Mouse (Mus musculus): ENCODE results near the gene Gm42791. TPM values are rescaled to one million over a fixed set of nuclear protein-coding genes. Genes with fewer than 3 reads are reported as not detected.

Gene Gm42791
- polyA plus RNA-seq, 1 experiment from 2014 or later = 1.9 TPM

GRCm38 (mm10) chr5:148942305-148942704, 52.6 kb downstream of the Gm42791 start:
- Histone ChIP-seq H3K9me3 (ENCODE audit: control insufficient read depth, low read length) (no peaks in the 10 kb centered on the region), H3K4me2 (ENCODE audit: low read depth, severe bottlenecking) (no peak overlapping the region), H3K4me1 (ENCODE audit: control insufficient read depth, insufficient read depth, low read length) (peaks cover 10% of the 10 kb centered on the region; the same call in 1 of the 2 replicates), H3K27me3 (ENCODE audit: control insufficient read depth, insufficient read depth, low read length) (no peaks in the 10 kb centered on the region), H3K36me3 (ENCODE audit: control insufficient read depth, insufficient read depth, low read length) (no peaks in the 10 kb centered on the region), H3K27ac (replicated peaks; ENCODE audit: low read depth, low read length) (no peak overlapping the region), H3K9ac (ENCODE audit: low read length) (no peak overlapping the region), H3K4me3 (ENCODE audit: low read depth, low read length) (no peak overlapping the region)
- ATAC-seq (ENCODE audit: insufficient number of reproducible peaks, low FRiP score, low TSS enrichment, low read depth) (no peak), DNase-seq (ENCODE audit: low spot score) (no peak)
- 92% methylated on average over 6 of the region's 6 CpGs for WGBS

- Histone ChIP-seq H3K27me3 (ENCODE audit: control insufficient read depth, insufficient read depth, low read length) (no peaks in the 10 kb centered on the region), H3K36me3 (ENCODE audit: control insufficient read depth, insufficient read depth, low read length) (no peaks in the 10 kb centered on the region), H3K9ac (ENCODE audit: low read length) (no peak overlapping the region), H3K4me1 (ENCODE audit: control insufficient read depth, insufficient read depth, low read length) (peaks cover 10% of the 10 kb centered on the region; the same call in 1 of the 2 replicates), H3K27ac (replicated peaks; ENCODE audit: low read depth, low read length) (no peak overlapping the region), H3K4me2 (ENCODE audit: low read depth, severe bottlenecking) (no peak overlapping the region), H3K4me3 (ENCODE audit: low read depth, low read length) (no peak overlapping the region), H3K9me3 (ENCODE audit: control insufficient read depth, low read length) (no peaks in the 10 kb centered on the region)
- no peak for ATAC-seq (ENCODE audit: insufficient number of reproducible peaks, low FRiP score, low TSS enrichment, low read depth)
- no peak for DNase-seq (ENCODE audit: low spot score)
- WGBS = 88% methylated on average over 10 of the region's 10 CpGs
Observed at GRCm38 (mm10) chr5:148941867-148942266, 53.1 kb downstream of the Gm42791 start.

DNA sequence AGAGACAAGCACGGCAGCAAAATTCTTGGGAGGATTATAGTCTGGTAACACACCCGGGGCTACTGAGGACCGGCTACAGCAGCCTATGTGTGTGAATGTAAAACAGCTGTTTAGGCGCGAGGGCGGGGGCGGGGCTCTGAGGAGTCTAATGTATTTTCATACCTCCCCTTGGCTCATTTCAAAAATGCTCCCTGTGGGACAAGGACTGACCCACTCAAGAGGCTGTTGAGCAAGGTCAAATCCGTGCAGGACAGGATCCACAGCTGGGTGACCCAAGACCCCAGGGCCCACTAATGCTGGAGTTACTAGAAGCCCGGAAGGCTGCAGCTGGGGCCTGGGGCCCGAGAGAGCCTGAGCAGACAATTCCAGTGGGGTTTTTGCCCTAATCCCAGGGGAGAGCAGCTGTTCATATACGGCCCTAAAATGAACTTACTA, 55.0 kb downstream of the Gm42791 start:
- H3K4me2 ChIP-seq (ENCODE audit: low read depth, severe bottlenecking) = no peak overlapping the region
- peak; percentile 51 for DNase-seq (ENCODE audit: low spot score)
- H3K36me3 ChIP-seq (ENCODE audit: control insufficient read depth, insufficient read depth, low read length) = no peaks in the 10 kb centered on the region
- H3K9ac ChIP-seq (ENCODE audit: low read length) = no peak overlapping the region
- no peak for ATAC-seq (ENCODE audit: insufficient number of reproducible peaks, low FRiP score, low TSS enrichment, low read depth)
- WGBS = 56% methylated on average over 11 of the region's 11 CpGs
- H3K4me1 ChIP-seq (ENCODE audit: control insufficient read depth, insufficient read depth, low read length) = peaks cover 17% of the 10 kb centered on the region
- no peak overlapping the region for H3K4me3 ChIP-seq (ENCODE audit: low read depth, low read length)
- peak overlapping the region; percentile 5; the same call in 1 of the 2 replicates for H3K27ac ChIP-seq (replicated peaks; ENCODE audit: low read depth, low read length)
- H3K9me3 ChIP-seq (ENCODE audit: control insufficient read depth, low read length) = no peaks in the 10 kb centered on the region; the same call in 1 of the 2 replicates
- no peaks in the 10 kb centered on the region for H3K27me3 ChIP-seq (ENCODE audit: control insufficient read depth, insufficient read depth, low read length)

GRCm38 (mm10) chr5:148936516-148936951, 58.4 kb downstream of the Gm42791 start:
- Histone ChIP-seq H3K4me2 (ENCODE audit: low read depth, severe bottlenecking) (no peak overlapping the region), H3K9ac (ENCODE audit: low read length) (no peak overlapping the region), H3K27me3 (ENCODE audit: control insufficient read depth, insufficient read depth, low read length) (no peaks in the 10 kb centered on the region), H3K4me1 (ENCODE audit: control insufficient read depth, insufficient read depth, low read length) (peaks cover 19% of the 10 kb centered on the region), H3K4me3 (ENCODE audit: low read depth, low read length) (no peak overlapping the region), H3K9me3 (ENCODE audit: control insufficient read depth, low read length) (no peaks in the 10 kb centered on the region; the same call in 1 of the 2 replicates), H3K36me3 (ENCODE audit: control insufficient read depth, insufficient read depth, low read length) (no peaks in the 10 kb centered on the region), H3K27ac (replicated peaks; ENCODE audit: low read depth, low read length) (no peak overlapping the region)
- no peak for DNase-seq (ENCODE audit: low spot score)
- no peak for ATAC-seq (ENCODE audit: insufficient number of reproducible peaks, low FRiP score, low TSS enrichment, low read depth)
- WGBS = 96% methylated on average over 3 of the region's 3 CpGs

DNA sequence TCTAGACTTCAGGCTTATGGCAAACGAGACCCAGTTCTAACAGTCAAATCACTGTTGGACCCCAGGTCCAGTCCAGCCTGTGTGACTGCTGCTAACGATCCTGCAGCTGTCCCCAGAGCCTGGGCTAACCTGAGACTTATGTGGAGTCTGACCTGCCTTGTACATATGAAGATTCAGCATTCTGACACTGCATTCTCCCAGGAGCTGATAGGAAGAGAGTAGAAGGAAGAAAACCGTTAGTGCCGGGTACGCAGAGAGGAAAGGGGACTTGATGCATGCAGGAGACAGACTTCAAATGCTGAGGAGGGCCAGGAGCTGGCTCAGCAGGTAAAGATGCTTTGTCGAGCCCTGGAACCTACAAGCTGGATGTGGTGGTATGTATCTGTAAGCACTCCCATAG, 59.1 kb downstream of the Gm42791 start:
- DNase-seq (ENCODE audit: low spot score) = no peak

GRCm38 (mm10) chr5:148935071-148935821, 59.7 kb downstream of the Gm42791 start:
- Histone ChIP-seq H3K9me3 (ENCODE audit: control insufficient read depth, low read length) (no peaks in the 10 kb centered on the region; the same call in 1 of the 2 replicates), H3K27ac (replicated peaks; ENCODE audit: low read depth, low read length) (no peak overlapping the region), H3K4me2 (ENCODE audit: low read depth, severe bottlenecking) (no peak overlapping the region), H3K4me3 (ENCODE audit: low read depth, low read length) (no peak overlapping the region), H3K27me3 (ENCODE audit: control insufficient read depth, insufficient read depth, low read length) (no peaks in the 10 kb centered on the region), H3K36me3 (ENCODE audit: control insufficient read depth, insufficient read depth, low read length) (no peaks in the 10 kb centered on the region), H3K9ac (ENCODE audit: low read length) (no peak overlapping the region), H3K4me1 (ENCODE audit: control insufficient read depth, insufficient read depth, low read length) (peaks cover 19% of the 10 kb centered on the region)
- 0 out of 2 replicates have a peak, but pooled peaks have one; percentile 51 for ATAC-seq (ENCODE audit: insufficient number of reproducible peaks, low FRiP score, low TSS enrichment, low read depth)
- DNase-seq (ENCODE audit: low spot score) = no peak
- WGBS = 26% methylated on average over 7 of the region's 7 CpGs

More for the DNA sequence above, 59.1 kb downstream of the Gm42791 start:
- ATAC-seq (ENCODE audit: insufficient number of reproducible peaks, low FRiP score, low TSS enrichment, low read depth) = no peak
- 77% methylated on average over 6 of the region's 6 CpGs for WGBS
- Histone ChIP-seq H3K27me3 (ENCODE audit: control insufficient read depth, insufficient read depth, low read length) (no peaks in the 10 kb centered on the region), H3K27ac (replicated peaks; ENCODE audit: low read depth, low read length) (0 out of 2 replicates have a peak overlapping the region, but pooled peaks have one; percentile 14), H3K9me3 (ENCODE audit: control insufficient read depth, low read length) (no peaks in the 10 kb centered on the region; the same call in 1 of the 2 replicates), H3K4me3 (ENCODE audit: low read depth, low read length) (no peak overlapping the region), H3K9ac (ENCODE audit: low read length) (no peak overlapping the region), H3K4me1 (ENCODE audit: control insufficient read depth, insufficient read depth, low read length) (peaks cover 19% of the 10 kb centered on the region), H3K36me3 (ENCODE audit: control insufficient read depth, insufficient read depth, low read length) (no peaks in the 10 kb centered on the region), H3K4me2 (ENCODE audit: low read depth, severe bottlenecking) (no peak overlapping the region)

- Histone ChIP-seq H3K9me3 (ENCODE audit: control insufficient read depth, low read length) (no peaks in the 10 kb centered on the region; the same call in 1 of the 2 replicates), H3K36me3 (ENCODE audit: control insufficient read depth, insufficient read depth, low read length) (no peaks in the 10 kb centered on the region), H3K27ac (replicated peaks; ENCODE audit: low read depth, low read length) (0 out of 2 replicates have a peak overlapping the region, but pooled peaks have one; percentile 15), H3K4me2 (ENCODE audit: low read depth, severe bottlenecking) (peak overlapping the region; percentile 32; the same call in 1 of the 2 replicates), H3K27me3 (ENCODE audit: control insufficient read depth, insufficient read depth, low read length) (no peaks in the 10 kb centered on the region), H3K4me1 (ENCODE audit: control insufficient read depth, insufficient read depth, low read length) (peaks cover 13% of the 10 kb centered on the region), H3K4me3 (ENCODE audit: low read depth, low read length) (no peak overlapping the region), H3K9ac (ENCODE audit: low read length) (no peak overlapping the region)
- peak; percentile 42; the same call in 1 of the 2 replicates for ATAC-seq (ENCODE audit: insufficient number of reproducible peaks, low FRiP score, low TSS enrichment, low read depth)
- peak; percentile 59 for DNase-seq (ENCODE audit: low spot score)
- WGBS = 16% methylated on average over 6 of the region's 6 CpGs
Observed at GRCm38 (mm10) chr5:148934457-148934856, 60.5 kb downstream of the Gm42791 start.

DNA sequence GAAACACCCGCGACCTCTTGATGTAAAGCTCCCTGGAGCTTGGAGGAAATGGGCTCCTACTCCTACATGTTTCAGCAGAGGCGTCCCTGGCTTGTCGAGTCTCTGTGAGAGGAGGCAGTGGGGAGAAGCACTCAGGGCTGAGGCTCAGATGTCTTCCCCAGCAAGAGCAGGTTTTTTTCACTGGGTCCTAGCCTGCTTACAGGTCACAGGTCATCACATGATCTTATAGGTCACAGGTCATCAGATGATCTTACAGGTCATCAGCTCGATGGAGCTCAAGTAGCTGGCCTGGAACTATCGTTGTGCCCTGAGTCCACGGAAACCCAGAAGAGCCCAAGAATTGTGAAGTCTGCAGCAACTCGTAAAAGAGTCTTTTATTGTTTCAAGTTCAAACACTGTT, 61.2 kb downstream of the Gm42791 start:
- H3K36me3 ChIP-seq (ENCODE audit: control insufficient read depth, insufficient read depth, low read length) = no peaks in the 10 kb centered on the region
- DNase-seq (ENCODE audit: low spot score) (peak; percentile 36), ATAC-seq (ENCODE audit: insufficient number of reproducible peaks, low FRiP score, low TSS enrichment, low read depth) (no peak)
- H3K9me3 ChIP-seq (ENCODE audit: control insufficient read depth, low read length) = no peaks in the 10 kb centered on the region; the same call in 1 of the 2 replicates
- H3K27ac ChIP-seq (replicated peaks; ENCODE audit: low read depth, low read length) = 0 out of 2 replicates have a peak overlapping the region, but pooled peaks have one; percentile 21
- H3K4me1 ChIP-seq (ENCODE audit: control insufficient read depth, insufficient read depth, low read length) = peaks cover 16% of the 10 kb centered on the region
- H3K9ac ChIP-seq (ENCODE audit: low read length) = peak overlapping the region; percentile 5; the same call in 1 of the 2 replicates
- no peaks in the 10 kb centered on the region for H3K27me3 ChIP-seq (ENCODE audit: control insufficient read depth, insufficient read depth, low read length)
- H3K4me3 ChIP-seq (ENCODE audit: low read depth, low read length) = no peak overlapping the region
- no peak overlapping the region for H3K4me2 ChIP-seq (ENCODE audit: low read depth, severe bottlenecking)
- WGBS = 28% methylated on average over 8 of the region's 8 CpGs
